Mouse (Mus musculus): ENCODE data around the gene Dkkl1. TPM values are rescaled to one million over a fixed set of nuclear protein-coding genes. Genes with fewer than 3 reads are reported as not detected.

Gene Dkkl1
- polyA plus RNA-seq, 1 experiment from 2014 or later: not detected

DNA sequence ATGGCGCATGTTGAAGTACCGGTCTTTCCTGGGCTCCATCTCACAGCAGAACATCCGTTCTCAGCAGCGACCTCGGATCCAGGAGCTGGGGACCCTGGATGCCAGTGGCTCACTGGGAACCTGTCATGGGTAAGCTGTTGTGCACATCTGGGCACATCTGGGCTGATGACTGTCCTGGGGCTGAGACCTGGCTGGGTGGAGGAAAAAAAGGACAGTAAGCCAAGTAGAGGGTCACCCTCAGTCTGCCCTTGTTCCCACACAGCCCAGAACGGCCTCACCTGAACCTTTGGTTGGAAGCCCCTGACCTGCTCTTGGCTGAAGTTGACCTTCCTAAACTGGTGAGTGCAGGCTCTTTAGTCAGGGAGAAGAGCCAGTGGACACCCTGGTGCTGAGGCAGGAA lies 53.0 kb downstream of the Dkkl1 start:
- ATAC-seq (no peak), DNase-seq (ENCODE audit: low read depth, low spot score) (no peak)
- H3K27me3 ChIP-seq: peaks cover 6% of the 10 kb centered on the region
- in situ Hi-C loops (cut with MboI; ENCODE audit: low pct_unique_long_range_greater_than_20kb): no loop called here
- ChIA-PET CTCF (no interaction called here), POLR2A (no interaction called here)
- TF ChIP-seq CTCF (IDR thresholded peaks at IDR 0.05): no peak

Other genes starting within 250 kb of the Dkkl1 start
- gene Cpt1c, start 237.3 kb downstream of the Dkkl1 start, polyA plus RNA-seq (2021): 22.1 TPM
- 514 TPM for gene Prmt1, start 225.6 kb downstream of the Dkkl1 start, polyA plus RNA-seq (2021)
- 108 TPM for gene Irf3, start 214.5 kb downstream of the Dkkl1 start, polyA plus RNA-seq (2021)
- gene Bcl2l12, start 213.4 kb downstream of the Dkkl1 start, polyA plus RNA-seq (2021): 19.9 TPM
- 80.3 TPM for gene Scaf1, start 195.8 kb downstream of the Dkkl1 start, polyA plus RNA-seq (2021)
- gene Rras, start 194.2 kb downstream of the Dkkl1 start, polyA plus RNA-seq (2021): 78.9 TPM
- 35.8 TPM for gene Prr12, start 159.3 kb downstream of the Dkkl1 start, polyA plus RNA-seq (2021)
- gene Nosip, start 149.7 kb downstream of the Dkkl1 start, polyA plus RNA-seq (2021): 77.4 TPM
- 38.6 TPM for gene Prrg2, start 149.5 kb downstream of the Dkkl1 start, polyA plus RNA-seq (2021)
- 21.7 TPM for gene Rcn3, start 119.9 kb downstream of the Dkkl1 start, polyA plus RNA-seq (2021)
- 22.2 TPM for gene Fcgrt, start 108.3 kb downstream of the Dkkl1 start, polyA plus RNA-seq (2021)
- 920 TPM for gene Rps11, start 87.7 kb downstream of the Dkkl1 start, polyA plus RNA-seq (2021)
- gene Rpl13a, start 83.4 kb downstream of the Dkkl1 start, polyA plus RNA-seq (2021): 1,333 TPM
- gene Gm45713, start 75.9 kb downstream of the Dkkl1 start, polyA plus RNA-seq (2021): not detected
- gene Flt3l, start 75.7 kb downstream of the Dkkl1 start, polyA plus RNA-seq (2021): 7.3 TPM
- 68.2 TPM for gene Pih1d1, start 57.8 kb downstream of the Dkkl1 start, polyA plus RNA-seq (2021)
- 48.9 TPM for gene Aldh16a1, start 57.6 kb downstream of the Dkkl1 start, polyA plus RNA-seq (2021)
- gene Slc17a7, start 48.2 kb downstream of the Dkkl1 start, polyA plus RNA-seq (2021): 0.19 TPM
- gene Gfy, start 32.6 kb downstream of the Dkkl1 start, polyA plus RNA-seq (2021): not detected
- gene Pth2, start 31.2 kb downstream of the Dkkl1 start, polyA plus RNA-seq (2021): not detected
- 0.03 TPM for gene Ccdc155, start 7.3 kb downstream of the Dkkl1 start, polyA plus RNA-seq (2021)
- 94.7 TPM for gene Tead2, start 3.6 kb upstream of the Dkkl1 start, polyA plus RNA-seq (2021)
- 0.81 TPM for gene Cd37, start 27.0 kb upstream of the Dkkl1 start, polyA plus RNA-seq (2021)
- not detected for gene Slc6a16, start 28.9 kb upstream of the Dkkl1 start, polyA plus RNA-seq (2021)
- gene Slc6a21, start 65.4 kb upstream of the Dkkl1 start, polyA plus RNA-seq (2021): not detected
- gene Trpm4, start 121.6 kb upstream of the Dkkl1 start, polyA plus RNA-seq (2021): 15.0 TPM
- 0.06 TPM for gene Hrc, start 123.1 kb upstream of the Dkkl1 start, polyA plus RNA-seq (2021)
- gene Ppfia3, start 154.9 kb upstream of the Dkkl1 start, polyA plus RNA-seq (2021): 4.1 TPM
- 4.7 TPM for gene Lin7b, start 158.4 kb upstream of the Dkkl1 start, polyA plus RNA-seq (2021)
- 328 TPM for gene Snrnp70, start 183.6 kb upstream of the Dkkl1 start, polyA plus RNA-seq (2021)
- gene Kcna7, start 193.5 kb upstream of the Dkkl1 start, polyA plus RNA-seq (2021): 0.27 TPM
- 3.0 TPM for gene Ntf5, start 201.5 kb upstream of the Dkkl1 start, polyA plus RNA-seq (2021)
- 0.14 TPM for gene Lhb, start 208.7 kb upstream of the Dkkl1 start, polyA plus RNA-seq (2021)
- 59.3 TPM for gene Gys1, start 222.7 kb upstream of the Dkkl1 start, polyA plus RNA-seq (2021)
- 82.1 TPM for gene Ruvbl2, start 225.9 kb upstream of the Dkkl1 start, polyA plus RNA-seq (2021)
- 15.6 TPM for gene Ftl1, start 247.7 kb upstream of the Dkkl1 start, polyA plus RNA-seq (2021)

Measured in Patski (cell line).